Mouse (Mus musculus): ENCODE measurements around the gene Adam15. TPM values are rescaled to one million over a fixed set of nuclear protein-coding genes. Genes with fewer than 3 reads are reported as not detected.

Adam15 gene
- polyA plus RNA-seq, 1 experiment from 2014 or later: 84.3 TPM

DNA sequence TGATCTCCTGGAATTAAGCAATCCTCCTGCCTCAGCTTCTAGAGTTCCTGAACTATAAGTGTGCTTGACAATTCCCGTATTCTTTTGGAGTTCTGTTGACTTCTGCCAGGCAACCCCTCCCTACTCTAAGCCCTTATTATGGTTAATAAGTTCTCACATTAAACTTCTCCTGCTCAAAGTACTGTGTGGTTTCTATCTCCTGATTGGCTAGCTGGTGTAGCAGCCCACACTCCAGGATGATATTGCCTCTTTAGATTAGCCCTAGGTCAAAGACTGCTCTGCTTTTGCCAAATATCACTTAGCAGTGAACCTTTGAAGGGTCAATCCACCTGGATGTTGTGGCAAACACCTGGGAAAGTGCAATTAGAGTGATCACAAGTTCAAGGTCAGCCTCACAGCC, 49.7 kb downstream of the Adam15 start:
- H3K9ac ChIP-seq: peak overlapping the region; percentile 21; the same call in 1 of the 2 replicates
- H3K27ac ChIP-seq: 0 out of 2 replicates have a peak overlapping the region, but pooled peaks have one; percentile 41
- peak overlapping the region; percentile 61 for H3K4me2 ChIP-seq
- H3K4me1 ChIP-seq: peaks cover 17% of the 10 kb centered on the region
- 0 out of 2 replicates have a peak, but pooled peaks have one; percentile 27 for ATAC-seq (replicated peaks; ENCODE audit: low FRiP score)
- WGBS: 54% methylated on average over 1 of the region's 1 CpGs
- H3K4me3 ChIP-seq (replicated peaks): peak overlapping the region; percentile 27
- H3K9me3 ChIP-seq (replicated peaks): no peaks in the 10 kb centered on the region
- H3K27me3 ChIP-seq: no peaks in the 10 kb centered on the region
- no peaks in the 10 kb centered on the region for H3K36me3 ChIP-seq

DNA sequence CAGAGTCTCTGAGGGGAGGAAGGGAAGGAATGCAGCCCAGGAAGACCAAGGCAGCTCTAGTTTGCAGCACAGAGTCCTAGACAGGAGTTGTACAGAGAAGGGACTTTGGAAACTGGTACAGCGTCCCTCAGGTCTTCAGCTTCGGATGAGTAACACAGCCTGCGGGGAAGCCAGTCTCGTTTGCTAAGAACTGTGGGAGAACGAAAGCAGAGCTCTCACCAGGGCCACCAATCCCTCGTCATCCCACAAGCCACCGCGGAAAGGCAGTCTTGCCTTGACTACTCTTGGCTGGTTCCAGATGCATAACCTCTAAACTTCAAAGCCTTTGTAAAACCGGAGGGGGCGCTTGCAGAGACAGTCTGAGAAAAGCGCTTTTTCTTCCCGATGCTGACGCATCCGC, 50.3 kb downstream of the Adam15 start:
- peaks cover 17% of the 10 kb centered on the region for H3K4me1 ChIP-seq
- peak; percentile 71 for ATAC-seq (replicated peaks; ENCODE audit: low FRiP score)
- WGBS: under 1% methylated on average over 14 of the region's 14 CpGs
- H3K36me3 ChIP-seq: no peaks in the 10 kb centered on the region
- peak overlapping the region; percentile 41; the same call in 1 of the 2 replicates for H3K27ac ChIP-seq
- peak overlapping the region; percentile 21; the same call in 1 of the 2 replicates for H3K9ac ChIP-seq
- H3K9me3 ChIP-seq (replicated peaks): no peaks in the 10 kb centered on the region
- peak overlapping the region; percentile 61 for H3K4me2 ChIP-seq
- peak overlapping the region; percentile 27 for H3K4me3 ChIP-seq (replicated peaks)
- H3K27me3 ChIP-seq: no peaks in the 10 kb centered on the region

DNA sequence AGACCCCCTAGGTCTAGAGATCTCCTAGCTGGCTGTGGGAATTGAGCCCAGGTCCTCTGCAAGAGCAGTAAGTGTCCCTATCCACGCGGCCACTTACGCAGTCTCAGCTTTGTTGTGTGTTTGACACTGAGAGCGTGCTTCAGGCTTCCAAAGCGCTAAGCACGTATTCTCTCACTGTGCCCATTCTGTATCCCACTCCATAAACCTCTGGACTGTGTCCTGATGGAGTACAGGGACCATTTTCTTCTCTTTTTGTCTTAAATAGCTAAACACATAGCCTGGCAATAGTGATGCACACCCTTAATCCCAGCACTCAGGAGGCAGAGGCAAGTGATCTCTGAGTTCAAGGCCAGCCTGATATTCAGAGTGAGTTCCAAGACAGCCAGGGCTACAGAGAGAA, 50.9 kb downstream of the Adam15 start:
- H3K27ac ChIP-seq: no peak overlapping the region
- no peaks in the 10 kb centered on the region for H3K36me3 ChIP-seq
- no peaks in the 10 kb centered on the region for H3K9me3 ChIP-seq (replicated peaks)
- ATAC-seq (replicated peaks; ENCODE audit: low FRiP score): no peak
- peaks cover 17% of the 10 kb centered on the region for H3K4me1 ChIP-seq
- H3K27me3 ChIP-seq: no peaks in the 10 kb centered on the region
- no peak overlapping the region for H3K4me3 ChIP-seq (replicated peaks)
- 0 out of 2 replicates have a peak overlapping the region, but pooled peaks have one; percentile 61 for H3K4me2 ChIP-seq
- WGBS: 84% methylated on average over 6 of the region's 6 CpGs
- no peak overlapping the region for H3K9ac ChIP-seq

DNA sequence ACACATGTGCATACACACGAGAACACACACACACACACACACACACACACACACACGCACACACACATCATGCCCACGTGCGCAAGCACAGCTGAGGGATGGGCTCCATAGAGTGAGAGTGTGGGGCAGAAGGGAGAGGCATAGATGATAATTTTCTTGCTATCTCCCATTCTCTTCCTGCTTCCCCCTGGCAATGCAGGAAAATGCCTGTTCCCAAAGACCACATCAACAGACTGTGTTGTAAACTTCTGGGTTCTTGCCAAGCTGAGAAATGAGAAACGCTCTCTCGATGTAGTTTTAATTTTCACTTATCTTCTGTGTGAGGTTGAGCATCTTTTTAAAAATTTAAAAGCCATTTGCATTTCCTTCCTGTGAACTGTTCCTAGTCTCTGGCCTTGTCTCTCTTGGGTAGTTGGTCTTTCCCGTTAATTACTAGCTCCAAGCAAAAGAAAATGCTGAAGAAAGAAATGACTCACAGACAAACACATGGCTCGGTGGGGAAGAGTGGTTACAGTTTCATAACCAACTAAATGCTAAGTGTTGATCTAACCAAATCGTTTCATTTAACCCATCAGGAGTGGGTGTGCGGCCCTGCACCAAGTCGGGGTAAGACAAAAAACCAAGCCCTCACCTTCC, 52.9 kb downstream of the Adam15 start:
- H3K4me1 ChIP-seq: peaks cover 21% of the 10 kb centered on the region
- no peaks in the 10 kb centered on the region for H3K36me3 ChIP-seq
- no peak for ATAC-seq (replicated peaks; ENCODE audit: low FRiP score)
- 83% methylated on average over 11 of the region's 11 CpGs for WGBS
- H3K4me2 ChIP-seq: no peak overlapping the region
- no peak overlapping the region for H3K27ac ChIP-seq
- no peaks in the 10 kb centered on the region for H3K9me3 ChIP-seq (replicated peaks)
- H3K9ac ChIP-seq: no peak overlapping the region
- no peak overlapping the region for H3K4me3 ChIP-seq (replicated peaks)
- no peaks in the 10 kb centered on the region for H3K27me3 ChIP-seq

DNA sequence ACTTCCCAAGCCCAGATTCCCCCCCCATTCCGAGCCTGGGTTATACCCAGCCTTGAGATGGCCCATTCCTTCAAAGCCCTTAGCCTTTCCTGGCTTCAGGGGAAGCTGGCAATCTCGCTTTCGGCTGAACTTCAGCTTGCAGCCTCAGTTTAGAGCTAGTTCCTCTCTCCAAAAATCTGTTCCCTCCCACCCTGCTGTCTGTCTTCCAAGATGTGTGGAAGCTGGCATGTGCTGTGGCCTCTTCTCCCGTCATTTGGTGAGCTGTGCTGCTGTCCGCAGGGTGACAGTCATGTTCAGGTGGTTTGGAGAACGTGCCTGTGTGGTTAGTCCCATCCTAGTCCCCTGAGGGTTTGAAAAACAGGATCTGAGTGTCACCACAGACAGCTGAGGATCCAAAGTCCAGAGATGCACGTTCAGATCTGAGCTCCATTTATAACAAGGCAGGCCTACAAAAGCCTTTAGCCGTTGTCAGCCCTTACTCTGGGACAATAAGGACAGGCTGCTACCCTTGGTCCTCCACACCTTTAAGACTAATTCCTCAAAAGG, 54.0 kb downstream of the Adam15 start:
- H3K27me3 ChIP-seq: no peaks in the 10 kb centered on the region
- no peak for ATAC-seq (replicated peaks; ENCODE audit: low FRiP score)
- no peak overlapping the region for H3K4me2 ChIP-seq
- no peak overlapping the region for H3K9ac ChIP-seq
- WGBS: 77% methylated on average over 8 of the region's 8 CpGs
- H3K9me3 ChIP-seq (replicated peaks): no peaks in the 10 kb centered on the region
- no peak overlapping the region for H3K4me3 ChIP-seq (replicated peaks)
- no peak overlapping the region for H3K27ac ChIP-seq
- H3K36me3 ChIP-seq: no peaks in the 10 kb centered on the region
- peaks cover 31% of the 10 kb centered on the region for H3K4me1 ChIP-seq

DNA sequence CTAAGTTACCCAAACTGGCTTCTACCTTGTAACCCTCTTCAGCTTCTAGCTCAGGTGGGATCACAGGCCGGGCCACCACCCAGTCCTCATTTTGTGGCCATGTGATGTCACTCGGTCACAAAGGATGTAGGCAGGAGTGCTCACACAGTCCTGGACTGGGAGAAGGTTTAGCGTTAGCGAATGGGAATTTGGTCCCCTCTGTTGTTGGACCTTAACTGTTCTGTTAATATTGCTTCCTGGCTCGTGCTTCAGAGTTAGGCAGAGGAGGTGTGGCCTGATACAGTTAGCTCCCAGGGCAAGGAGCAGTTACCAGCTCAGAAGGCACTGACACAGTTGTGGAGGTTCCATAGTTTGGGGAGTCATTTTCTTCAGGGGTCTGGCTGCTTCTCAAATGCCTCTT, 55.6 kb downstream of the Adam15 start:
- ATAC-seq (replicated peaks; ENCODE audit: low FRiP score): no peak
- H3K27me3 ChIP-seq: no peaks in the 10 kb centered on the region
- WGBS: 72% methylated on average over 5 of the region's 5 CpGs

DNA sequence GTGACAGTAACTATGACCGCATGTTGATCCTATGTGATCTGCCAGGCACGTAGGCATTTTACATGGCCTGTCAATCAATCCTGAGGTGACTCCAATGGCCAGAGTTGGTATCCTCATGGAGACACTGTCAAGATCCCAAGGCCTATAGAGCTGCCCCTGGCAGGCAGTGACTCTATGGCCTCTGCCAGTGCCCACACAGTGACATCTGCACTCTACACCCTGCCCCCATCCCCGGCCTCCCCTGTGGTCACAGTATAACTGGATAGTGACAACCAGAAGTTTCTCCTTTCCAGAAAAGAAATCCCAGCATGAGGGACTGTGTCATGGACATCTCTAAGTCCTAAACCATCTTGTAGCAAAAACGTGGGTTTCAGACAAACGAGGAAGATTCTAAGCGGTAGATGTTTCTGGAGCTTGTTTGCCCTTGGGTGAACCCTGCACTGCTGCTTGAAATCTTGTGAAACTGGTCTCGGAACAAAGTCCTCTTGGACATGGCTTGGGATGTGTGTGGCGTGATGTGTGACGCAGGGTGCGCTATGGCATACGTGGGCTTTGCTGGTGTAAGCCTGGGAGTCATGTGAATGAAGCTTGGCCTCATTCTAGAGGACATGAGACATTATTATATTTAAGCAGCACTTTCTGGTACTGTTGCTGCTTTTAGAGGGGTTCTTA, 56.4 kb downstream of the Adam15 start:
- Histone ChIP-seq H3K4me3 (replicated peaks) (no peak overlapping the region), H3K27me3 (no peaks in the 10 kb centered on the region), H3K36me3 (no peaks in the 10 kb centered on the region), H3K9me3 (replicated peaks) (no peaks in the 10 kb centered on the region), H3K27ac (no peak overlapping the region), H3K4me2 (no peak overlapping the region), H3K9ac (no peak overlapping the region), H3K4me1 (peaks cover 23% of the 10 kb centered on the region)
- WGBS: 89% methylated on average over 11 of the region's 11 CpGs
- no peak for ATAC-seq (replicated peaks; ENCODE audit: low FRiP score)

More for the DNA sequence above, 55.6 kb downstream of the Adam15 start:
- Histone ChIP-seq H3K4me2 (no peak overlapping the region), H3K4me1 (peaks cover 20% of the 10 kb centered on the region; the same call in 1 of the 2 replicates), H3K9me3 (replicated peaks) (no peaks in the 10 kb centered on the region), H3K27ac (no peak overlapping the region), H3K36me3 (no peaks in the 10 kb centered on the region), H3K4me3 (replicated peaks) (no peak overlapping the region), H3K9ac (no peak overlapping the region)

DNA sequence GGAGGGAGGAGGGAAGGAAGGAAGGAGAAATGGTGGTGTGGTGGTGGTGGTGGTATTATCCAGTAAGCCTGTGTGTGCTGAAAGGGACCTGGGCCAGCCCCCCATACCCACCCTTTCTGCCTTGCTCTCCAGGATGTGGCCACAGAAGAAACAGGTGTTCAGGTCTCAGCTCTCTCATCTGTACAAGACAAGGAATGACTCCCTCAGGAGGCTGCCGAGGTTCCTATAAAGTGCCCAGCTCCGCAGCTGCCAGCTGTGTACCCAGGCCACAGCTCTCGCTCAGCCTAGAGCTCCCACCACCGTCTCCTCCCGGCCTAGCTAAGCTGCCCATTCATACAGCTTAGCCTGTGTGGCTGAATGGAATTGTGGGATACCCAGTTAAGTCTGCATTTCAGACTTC, 57.5 kb downstream of the Adam15 start:
- WGBS: 66% methylated on average over 5 of the region's 5 CpGs

DNA sequence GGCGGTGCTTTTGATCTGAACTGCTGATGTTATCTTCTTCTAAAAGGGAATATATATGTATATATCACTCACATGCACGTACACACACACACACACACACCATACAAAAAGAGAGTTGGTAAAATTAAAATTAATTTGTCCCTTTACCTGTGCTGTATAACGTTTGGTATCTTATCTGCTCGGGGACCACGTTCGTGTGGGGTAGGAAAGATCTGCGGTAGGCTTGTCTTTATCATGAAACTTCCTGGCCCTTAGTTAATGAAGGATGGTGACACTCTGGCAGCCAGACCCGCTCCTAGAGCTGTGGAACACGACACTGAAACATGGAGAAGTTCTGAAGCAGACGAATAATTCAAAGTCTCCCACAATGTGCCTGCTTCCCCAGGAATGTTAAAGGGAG, 57.9 kb downstream of the Adam15 start:
- H3K9ac ChIP-seq: no peak overlapping the region
- no peak for ATAC-seq (replicated peaks; ENCODE audit: low FRiP score)
- no peak overlapping the region for H3K27ac ChIP-seq
- no peak overlapping the region for H3K4me2 ChIP-seq
- no peak overlapping the region for H3K4me3 ChIP-seq (replicated peaks)
- no peaks in the 10 kb centered on the region for H3K36me3 ChIP-seq
- no peaks in the 10 kb centered on the region for H3K9me3 ChIP-seq (replicated peaks)
- peaks cover 35% of the 10 kb centered on the region for H3K4me1 ChIP-seq
- 47% methylated on average over 10 of the region's 10 CpGs for WGBS
- no peaks in the 10 kb centered on the region for H3K27me3 ChIP-seq

More for the DNA sequence above, 57.5 kb downstream of the Adam15 start:
- Histone ChIP-seq H3K27ac (no peak overlapping the region), H3K4me3 (replicated peaks) (no peak overlapping the region), H3K9me3 (replicated peaks) (no peaks in the 10 kb centered on the region), H3K4me1 (peaks cover 31% of the 10 kb centered on the region), H3K27me3 (no peaks in the 10 kb centered on the region), H3K9ac (no peak overlapping the region), H3K36me3 (no peaks in the 10 kb centered on the region), H3K4me2 (no peak overlapping the region)
- no peak for ATAC-seq (replicated peaks; ENCODE audit: low FRiP score)

Other genes starting within 250 kb of the Adam15 start
- not detected in 2 replicates for gene Gm43738, start 248.9 kb downstream of the Adam15 start, polyA plus RNA-seq (2015; fragmentation: Nextera tagmentation; extraction: Ambion mirVana)
- 188 and 215 TPM in 2 replicates for gene Fdps, start 248.0 kb downstream of the Adam15 start, polyA plus RNA-seq (2015; fragmentation: Nextera tagmentation; extraction: Ambion mirVana)
- 2.3 and 5.5 TPM in 2 replicates for gene Pklr, start 213.9 kb downstream of the Adam15 start, polyA plus RNA-seq (2015; fragmentation: Nextera tagmentation; extraction: Ambion mirVana)
- gene Hcn3, start 189.8 kb downstream of the Adam15 start, polyA plus RNA-seq (2015; fragmentation: Nextera tagmentation; extraction: Ambion mirVana): 1.6 and 3.1 TPM in 2 replicates
- gene Clk2, start 185.2 kb downstream of the Adam15 start, polyA plus RNA-seq (2015; fragmentation: Nextera tagmentation; extraction: Ambion mirVana): 28.4 and 32.0 TPM in 2 replicates
- 122 and 133 TPM in 2 replicates for gene Scamp3, start 172.5 kb downstream of the Adam15 start, polyA plus RNA-seq (2015; fragmentation: Nextera tagmentation; extraction: Ambion mirVana)
- gene Fam189b, start 166.9 kb downstream of the Adam15 start, polyA plus RNA-seq (2015; fragmentation: Nextera tagmentation; extraction: Ambion mirVana): 37.1 and 50.4 TPM in 2 replicates
- 41.4 and 44.0 TPM in 2 replicates for gene Gba, start 147.1 kb downstream of the Adam15 start, polyA plus RNA-seq (2015; fragmentation: Nextera tagmentation; extraction: Ambion mirVana)
- 14.9 and 20.5 TPM in 2 replicates for gene Thbs3, start 134.8 kb downstream of the Adam15 start, polyA plus RNA-seq (2015; fragmentation: Nextera tagmentation; extraction: Ambion mirVana)
- gene Mtx1, start 122.9 kb downstream of the Adam15 start, polyA plus RNA-seq (2015; fragmentation: Nextera tagmentation; extraction: Ambion mirVana): 211 and 219 TPM in 2 replicates
- 12.0 and 12.3 TPM in 2 replicates for gene Muc1, start 120.9 kb downstream of the Adam15 start, polyA plus RNA-seq (2015; fragmentation: Nextera tagmentation; extraction: Ambion mirVana)
- gene Krtcap2, start 104.0 kb downstream of the Adam15 start, polyA plus RNA-seq (2015; fragmentation: Nextera tagmentation; extraction: Ambion mirVana): 309 and 321 TPM in 2 replicates
- gene Trim46, start 103.7 kb downstream of the Adam15 start, polyA plus RNA-seq (2015; fragmentation: Nextera tagmentation; extraction: Ambion mirVana): 3.4 and 5.2 TPM in 2 replicates
- 149 and 153 TPM in 2 replicates for gene Dpm3, start 90.6 kb downstream of the Adam15 start, polyA plus RNA-seq (2015; fragmentation: Nextera tagmentation; extraction: Ambion mirVana)
- gene Slc50a1, start 79.4 kb downstream of the Adam15 start, polyA plus RNA-seq (2015; fragmentation: Nextera tagmentation; extraction: Ambion mirVana): 58.0 and 59.9 TPM in 2 replicates
- 66.0 and 66.6 TPM in 2 replicates for gene Efna1, start 68.9 kb downstream of the Adam15 start, polyA plus RNA-seq (2015; fragmentation: Nextera tagmentation; extraction: Ambion mirVana)
- gene Efna3, start 27.0 kb downstream of the Adam15 start, polyA plus RNA-seq (2015; fragmentation: Nextera tagmentation; extraction: Ambion mirVana): 9.3 and 11.9 TPM in 2 replicates
- 29.8 and 31.5 TPM in 2 replicates for gene Efna4, start 12.0 kb downstream of the Adam15 start, polyA plus RNA-seq (2015; fragmentation: Nextera tagmentation; extraction: Ambion mirVana)
- 0.34 and 0.35 TPM in 2 replicates for gene Dcst2, start 12.0 kb upstream of the Adam15 start, polyA plus RNA-seq (2015; fragmentation: Nextera tagmentation; extraction: Ambion mirVana)
- gene Dcst1, start 15.3 kb upstream of the Adam15 start, polyA plus RNA-seq (2015; fragmentation: Nextera tagmentation; extraction: Ambion mirVana): 1.9 and 2.5 TPM in 2 replicates
- 2.4 and 3.7 TPM in 2 replicates for gene Zbtb7b, start 44.8 kb upstream of the Adam15 start, polyA plus RNA-seq (2015; fragmentation: Nextera tagmentation; extraction: Ambion mirVana)
- gene Lenep, start 52.8 kb upstream of the Adam15 start, polyA plus RNA-seq (2015; fragmentation: Nextera tagmentation; extraction: Ambion mirVana): 0.14 TPM in 1 of 2 replicates, not detected in the other
- 29.4 and 31.4 TPM in 2 replicates for gene Flad1, start 61.9 kb upstream of the Adam15 start, polyA plus RNA-seq (2015; fragmentation: Nextera tagmentation; extraction: Ambion mirVana)
- 518 and 559 TPM in 2 replicates for gene Cks1b, start 68.4 kb upstream of the Adam15 start, polyA plus RNA-seq (2015; fragmentation: Nextera tagmentation; extraction: Ambion mirVana)
- gene Shc1, start 68.4 kb upstream of the Adam15 start, polyA plus RNA-seq (2015; fragmentation: Nextera tagmentation; extraction: Ambion mirVana): 97.1 and 105 TPM in 2 replicates
- gene Pygo2, start 80.2 kb upstream of the Adam15 start, polyA plus RNA-seq (2015; fragmentation: Nextera tagmentation; extraction: Ambion mirVana): 38.3 and 43.5 TPM in 2 replicates
- gene Pbxip1, start 86.7 kb upstream of the Adam15 start, polyA plus RNA-seq (2015; fragmentation: Nextera tagmentation; extraction: Ambion mirVana): 39.6 and 39.7 TPM in 2 replicates
- 52.6 and 59.1 TPM in 2 replicates for gene Pmvk, start 104.5 kb upstream of the Adam15 start, polyA plus RNA-seq (2015; fragmentation: Nextera tagmentation; extraction: Ambion mirVana)
- gene Kcnn3, start 170.2 kb upstream of the Adam15 start, polyA plus RNA-seq (2015; fragmentation: Nextera tagmentation; extraction: Ambion mirVana): 2.1 and 3.0 TPM in 2 replicates

All from kidney, embryonic 15.5 days (tissue).